Mouse (Mus musculus) heart, embryonic 13.5 days (tissue): ENCODE data around the gene Nfkb2. TPM values are rescaled to one million over a fixed set of nuclear protein-coding genes. Genes with fewer than 3 reads are reported as not detected.

Source experiments
- ATAC-seq: fragments of 200-750 bp; cut with Nextera tagmentation; 2 replicates; pipeline ENCODE4 v1.8.0; 2017; ENCODE audit warnings: moderate TSS enrichment; ENCODE audit not compliant: insufficient number of reproducible peaks, low FRiP score, low TSS enrichment; ENCODE audit errors: extremely low read depth
- H3K27ac ChIP-seq: fragments of 300-500 bp; sonication (generic); replicated peaks from 2 replicates; pipeline ENCODE4 v1.5.1; 2015; ENCODE audit warnings: moderate library complexity, mild to moderate bottlenecking, inconsistent platforms
- H3K27me3 ChIP-seq: fragments of 300-500 bp; sonication (generic); replicated peaks from 2 replicates; pipeline ENCODE4 v1.6.1; 2015; ENCODE audit warnings: mild to moderate bottlenecking, inconsistent platforms
- H3K36me3 ChIP-seq: fragments of 300-500 bp; sonication (generic); 2 replicates; pipeline ENCODE4 v1.6.1; 2015; ENCODE audit warnings: mild to moderate bottlenecking, inconsistent platforms
- H3K4me1 ChIP-seq: fragments of 300-500 bp; sonication (generic); 2 replicates; pipeline ENCODE4 v1.6.1; 2015; ENCODE audit warnings: inconsistent platforms
- H3K4me2 ChIP-seq: fragments of 300-500 bp; sonication (generic); 2 replicates; pipeline ENCODE4 v1.6.1; 2015; ENCODE audit warnings: inconsistent platforms, mild to moderate bottlenecking, moderate library complexity
- H3K4me3 ChIP-seq: fragments of 300-500 bp; sonication (generic); 2 replicates; pipeline ENCODE4 v1.5.1; 2015; ENCODE audit warnings: moderate library complexity, mild to moderate bottlenecking, inconsistent platforms
- H3K9ac ChIP-seq: fragments of 300-500 bp; sonication (generic); 2 replicates; pipeline ENCODE4 v1.6.1; 2015; ENCODE audit warnings: inconsistent platforms, mild to moderate bottlenecking, moderate library complexity
- H3K9me3 ChIP-seq: fragments of 300-500 bp; sonication (generic); 2 replicates; pipeline ENCODE4 v1.6.1; 2016; ENCODE audit warnings: inconsistent platforms
- WGBS: fragments of 180-500 bp; shearing (Covaris S2); methylation state at CpG from one replicate; pipeline ENCODE4 v1.1.7; 2015; ENCODE audit warnings: mixed read lengths; 5-methylcytosine and 5-hydroxymethylcytosine counted together
- microRNA counts: library from miRNA; unstranded; fragments of <30 nt; microRNA quantifications from one replicate; lab custom pipeline; 2016
- microRNA-seq: library from miRNA; unstranded; fragments of <30 nt; microRNA quantifications from one replicate; pipeline ENCODE4, GENCODE M21; 2016
- polyA plus RNA-seq: library from polyadenylated mRNA; unstranded; fragments of >200 nt; fragmentation: Nextera tagmentation; extraction: Ambion mirVana; gene quantifications from 2 replicates; pipeline ENCODE4 v1.2.1, GENCODE M21; 2015

Gene Nfkb2
- polyA plus RNA-seq, 1 experiment from 2014 or later, result 6.3 TPM

GRCm38 (mm10) chr19:46350168-46350932 lies 46.2 kb downstream of the Nfkb2 start, which contains the start of gene 2310034G01Rik:
Gene 2310034G01Rik (minus strand): TSS chr19:46350302.
- peak within 1 kb of the TSS; percentile 72 for H3K4me3 ChIP-seq
- peak within 1 kb of the TSS; percentile 88 for H3K9ac ChIP-seq
- no peaks in the 10 kb centered on the region for H3K36me3 ChIP-seq
- peaks cover 23% of the 10 kb centered on the region for H3K4me1 ChIP-seq
- peaks cover 46% of the 10 kb centered on the region for H3K27me3 ChIP-seq
- peak within 1 kb of the TSS; percentile 96 for H3K4me2 ChIP-seq
- no peak for ATAC-seq
- 48% methylated on average over 10 of the region's 10 CpGs for WGBS
- H3K27ac ChIP-seq, result peak within 1 kb of the TSS; percentile 77; the same call in 1 of the 2 replicates
- H3K9me3 ChIP-seq, result no peaks in the 10 kb centered on the region

- Histone ChIP-seq H3K9me3 (no peaks in the 10 kb centered on the region), H3K4me1 (peaks cover 18% of the 10 kb centered on the region), H3K27me3 (peaks cover 36% of the 10 kb centered on the region), H3K4me2 (peak overlapping the region; percentile 79), H3K4me3 (peak overlapping the region; percentile 64), H3K9ac (peak overlapping the region; percentile 77), H3K27ac (no peak overlapping the region), H3K36me3 (no peaks in the 10 kb centered on the region)
- ATAC-seq, result peak; percentile 71; the same call in 1 of the 2 replicates
- under 1% methylated on average over 29 of the region's 29 CpGs for WGBS
These were observed 52.6 kb downstream of the Nfkb2 start for GRCm38 (mm10) chr19:46356701-46357138.

- peak overlapping the region; percentile 29; the same call in 1 of the 2 replicates for H3K27ac ChIP-seq
These were observed 53.5 kb downstream of the Nfkb2 start for GRCm38 (mm10) chr19:46357344-46358280.

GRCm38 (mm10) chr19:46358381-46358780 lies 54.3 kb downstream of the Nfkb2 start:
- peak overlapping the region; percentile 79; the same call in 1 of the 2 replicates for H3K4me2 ChIP-seq
- no peak overlapping the region for H3K9ac ChIP-seq
- 57% methylated on average over 4 of the region's 4 CpGs for WGBS
- no peak for ATAC-seq
- H3K9me3 ChIP-seq, result no peaks in the 10 kb centered on the region
- peaks cover 18% of the 10 kb centered on the region for H3K4me1 ChIP-seq
- H3K36me3 ChIP-seq, result no peaks in the 10 kb centered on the region
- no peak overlapping the region; the same call in 1 of the 2 replicates for H3K27ac ChIP-seq
- H3K27me3 ChIP-seq, result peaks cover 24% of the 10 kb centered on the region
- H3K4me3 ChIP-seq, result no peak overlapping the region

More at GRCm38 (mm10) chr19:46357344-46358280, 53.5 kb downstream of the Nfkb2 start:
- WGBS, result 16% methylated on average over 25 of the region's 25 CpGs
- peak overlapping the region; percentile 64 for H3K4me3 ChIP-seq
- H3K9me3 ChIP-seq, result no peaks in the 10 kb centered on the region
- ATAC-seq, result no peak
- H3K4me1 ChIP-seq, result peaks cover 18% of the 10 kb centered on the region
- peak overlapping the region; percentile 77 for H3K9ac ChIP-seq
- H3K36me3 ChIP-seq, result no peaks in the 10 kb centered on the region
- H3K4me2 ChIP-seq, result peak overlapping the region; percentile 79
- peaks cover 29% of the 10 kb centered on the region for H3K27me3 ChIP-seq

MicroRNA genes within 50 kb of the gene (microRNA counts, 519-probe panel; counts per million panel counts)
- 209 counts per million, percentile 61 among the panel's probes with 10 or more counts for microRNA mmu-miR-146b (lab: Ali Mortazavi, UCI)

Small RNA genes lying within 50 kb of the gene (microRNA-seq; reads per million reads assigned to microRNA genes)
- gene Mir146b, result not detected

Other genes starting within 250 kb of the Nfkb2 start
- gene Nolc1, start 228.5 kb upstream of the Nfkb2 start, polyA plus RNA-seq, result 48.4 and 48.9 TPM in 2 replicates
- not detected in 2 replicates for gene Elovl3, start 172.4 kb upstream of the Nfkb2 start, polyA plus RNA-seq
- gene Pitx3, start 156.0 kb upstream of the Nfkb2 start, polyA plus RNA-seq, result 0.66 and 0.74 TPM in 2 replicates
- 41.1 and 43.1 TPM in 2 replicates for gene Gbf1, start 151.8 kb upstream of the Nfkb2 start, polyA plus RNA-seq
- 4.3 and 5.6 TPM in 2 replicates for gene Psd, start 22.8 kb downstream of the Nfkb2 start, polyA plus RNA-seq
- 9.5 and 10.2 TPM in 2 replicates for gene Fbxl15, start 23.9 kb downstream of the Nfkb2 start, polyA plus RNA-seq
- 114 and 131 TPM in 2 replicates for gene Cuedc2, start 34.4 kb downstream of the Nfkb2 start, polyA plus RNA-seq
- 4.5 and 5.2 TPM in 2 replicates for gene Mfsd13a, start 36.8 kb downstream of the Nfkb2 start, polyA plus RNA-seq
- gene 2310034G01Rik, start 46.0 kb downstream of the Nfkb2 start, polyA plus RNA-seq, result 0.76 and 1.4 TPM in 2 replicates
- gene Actr1a, start 91.4 kb downstream of the Nfkb2 start, polyA plus RNA-seq, result 108 and 111 TPM in 2 replicates
- gene Sufu, start 92.6 kb downstream of the Nfkb2 start, polyA plus RNA-seq, result 18.4 and 19.3 TPM in 2 replicates
- gene Trim8, start 197.4 kb downstream of the Nfkb2 start, polyA plus RNA-seq, result 13.2 and 13.9 TPM in 2 replicates